24 mouse cellular contexts compared by ENCODE assay signal in genomic region chr15:101170413-101170980, GRCm38 (mm10). TPM values are rescaled to one million over a fixed set of nuclear protein-coding genes. Genes with fewer than 3 reads are reported as not detected.
DNase-seq lines count a peak whose midpoint lies in the region; ATAC-seq and TF ChIP-seq lines count a peak whose summit lies in the region.
"Had no signal": no experiment of that assay in that cellular context is flagged by ENCODE, and none has a peak within 500 bp of the region (broad histone marks: within the 10 kb centered on the region; RNA-seq: fewer than 3 reads in every experiment).

No protein-coding gene starts in this region.

- TF ChIP-seq POLR2A in limb, embryonic 14.5 days (IDR thresholded peaks at IDR 0.05; ENCODE audit: borderline replicate concordance, extremely low read depth, insufficient read depth, insufficient read length), result no peak

- no peaks in the 10 kb centered on the region for H3K9me3 ChIP-seq in limb, embryonic 14.5 days (ENCODE audit: control insufficient read depth, low read length)
- H3K9me3 ChIP-seq in limb, embryonic 10.5 days (replicated peaks), result no peaks in the 10 kb centered on the region
- no peaks in the 10 kb centered on the region for H3K9me3 ChIP-seq in liver, embryonic 13.5 days (replicated peaks)
- no peaks in the 10 kb centered on the region for H3K9me3 ChIP-seq in stomach, postnatal 0 days (ENCODE audit: control insufficient read depth, low read length)
- H3K9me3 ChIP-seq: embryonic facial prominence, embryonic 13.5 days; forebrain, embryonic 10.5 days; heart, embryonic 13.5 days; hindbrain, embryonic 15.5 days had no signal

- DNase-seq in limb, embryonic 14.5 days (ENCODE audit: low spot score), result peak; percentile 15
- no peak for DNase-seq in limb, embryonic 10.5 days (ENCODE audit: low spot score)
- DNase-seq in urinary bladder, postnatal 14 days (ENCODE audit: low spot score), result peak; percentile 55
- no peak for DNase-seq in urinary bladder, postnatal 10 days (ENCODE audit: low spot score)
- no peak for DNase-seq in liver, embryonic 13.5 days
- no peak for DNase-seq in stomach, postnatal 0 days (ENCODE audit: low spot score)
- DNase-seq in frontal cortex, adult 2 months (ENCODE audit: extremely low spot score in 1 of 2, low spot score in 1 of 2), result no peak
- DNase-seq in left cerebral cortex, postnatal 36 days (ENCODE audit: low spot score in 2 of 2), result no peak
- DNase-seq: adrenal gland, postnatal 14 days; cerebellum, adult 18-20 months; cerebellum, postnatal 25 days; gastrocnemius, postnatal 36 days; heart, adult 11 months; heart, postnatal 36 days had no signal

- WGBS in limb, embryonic 14.5 days, result 68% methylated on average over 10 of the region's 10 CpGs
- WGBS in limb, embryonic 10.5 days, result 77% methylated on average over 10 of the region's 10 CpGs
- 46% methylated on average over 10 of the region's 10 CpGs for WGBS in liver, embryonic 13.5 days (ENCODE audit: insufficient replicate concordance)
- WGBS in stomach, postnatal 0 days, result 74% methylated on average over 10 of the region's 10 CpGs

- no peaks in the 10 kb centered on the region for H3K36me3 ChIP-seq in limb, embryonic 14.5 days (ENCODE audit: control insufficient read depth, insufficient read depth, low read length)
- H3K36me3 ChIP-seq in limb, embryonic 10.5 days, result no peaks in the 10 kb centered on the region
- no peaks in the 10 kb centered on the region for H3K36me3 ChIP-seq in liver, embryonic 13.5 days
- no peaks in the 10 kb centered on the region for H3K36me3 ChIP-seq in stomach, postnatal 0 days (ENCODE audit: control insufficient read depth, insufficient read depth, low read length)
- H3K36me3 ChIP-seq: embryonic facial prominence, embryonic 13.5 days; forebrain, embryonic 10.5 days; G1E; heart, embryonic 13.5 days; hindbrain, embryonic 15.5 days had no signal

- no peak overlapping the region for H3K27ac ChIP-seq in limb, embryonic 14.5 days (replicated peaks; ENCODE audit: low read depth, low read length)
- no peak overlapping the region for H3K27ac ChIP-seq in limb, embryonic 10.5 days
- peak overlapping the region; percentile 13 for H3K27ac ChIP-seq in liver, embryonic 13.5 days
- 0 out of 2 replicates have a peak overlapping the region, but pooled peaks have one; percentile 69 for H3K27ac ChIP-seq in stomach, postnatal 0 days (replicated peaks)
- H3K27ac ChIP-seq: embryonic facial prominence, embryonic 13.5 days; forebrain, embryonic 10.5 days; heart, embryonic 13.5 days; hindbrain, embryonic 15.5 days had no signal

- TF ChIP-seq EP300 in stomach, postnatal 0 days (optimal IDR thresholded peaks at IDR 0.05), result no peak

- H3K4me3 ChIP-seq in limb, embryonic 14.5 days (replicated peaks; ENCODE audit: low read length), result no peak overlapping the region
- H3K4me3 ChIP-seq in limb, embryonic 10.5 days, result no peak overlapping the region
- H3K4me3 ChIP-seq in liver, embryonic 13.5 days (replicated peaks), result no peak overlapping the region
- H3K4me3 ChIP-seq in stomach, postnatal 0 days (ENCODE audit: low read depth, low read length), result no peak overlapping the region
- H3K4me3 ChIP-seq: embryonic facial prominence, embryonic 13.5 days; forebrain, embryonic 10.5 days; heart, embryonic 13.5 days; hindbrain, embryonic 15.5 days had no signal

- no peaks in the 10 kb centered on the region for H3K27me3 ChIP-seq in limb, embryonic 14.5 days (ENCODE audit: control insufficient read depth, insufficient read depth, low read length)
- H3K27me3 ChIP-seq in limb, embryonic 10.5 days (ENCODE audit: low read depth, poor library complexity, severe bottlenecking), result peaks cover 18% of the 10 kb centered on the region; the same call in 1 of the 2 replicates
- H3K27me3 ChIP-seq in liver, embryonic 13.5 days, result peaks cover 20% of the 10 kb centered on the region
- H3K27me3 ChIP-seq in stomach, postnatal 0 days (ENCODE audit: control insufficient read depth, insufficient read depth, low read length), result no peaks in the 10 kb centered on the region
- H3K27me3 ChIP-seq: hindbrain, embryonic 15.5 days had no signal

- peaks cover 13% of the 10 kb centered on the region for H3K4me1 ChIP-seq in limb, embryonic 14.5 days (ENCODE audit: control insufficient read depth, insufficient read depth, low read length)
- H3K4me1 ChIP-seq in limb, embryonic 10.5 days, result peaks cover 18% of the 10 kb centered on the region
- H3K4me1 ChIP-seq in liver, embryonic 13.5 days (replicated peaks), result peaks cover 50% of the 10 kb centered on the region
- H3K4me1 ChIP-seq in stomach, postnatal 0 days (replicated peaks; ENCODE audit: control insufficient read depth, insufficient read depth), result no peaks in the 10 kb centered on the region

- H3K9ac ChIP-seq in limb, embryonic 14.5 days (ENCODE audit: low read depth, low read length, severe bottlenecking), result no peak overlapping the region
- no peak overlapping the region for H3K9ac ChIP-seq in liver, embryonic 13.5 days
- H3K9ac ChIP-seq in stomach, postnatal 0 days (ENCODE audit: low read length), result no peak overlapping the region
- H3K9ac ChIP-seq: embryonic facial prominence, embryonic 13.5 days; heart, embryonic 13.5 days; hindbrain, embryonic 15.5 days had no signal

- TF ChIP-seq CTCF in stomach, postnatal 0 days (IDR thresholded peaks at IDR 0.05; ENCODE audit: low read depth), result no peak

- intact Hi-C loops in left cerebral cortex, postnatal 36 days (cut with DNase I), result no loop called here

- no peak for ATAC-seq in limb, embryonic 14.5 days (ENCODE audit: low FRiP score, low read depth)
- no peak for ATAC-seq in liver, embryonic 13.5 days (ENCODE audit: low read depth)
- no peak for ATAC-seq in stomach, postnatal 0 days (ENCODE audit: low FRiP score, low TSS enrichment)
- ATAC-seq: forebrain, embryonic 14.5 days had no signal

- H3K4me2 ChIP-seq in limb, embryonic 14.5 days (replicated peaks; ENCODE audit: low read depth, low read length, severe bottlenecking), result no peak overlapping the region
- no peak overlapping the region for H3K4me2 ChIP-seq in liver, embryonic 13.5 days
- no peak overlapping the region for H3K4me2 ChIP-seq in stomach, postnatal 0 days (replicated peaks; ENCODE audit: low read depth)
- H3K4me2 ChIP-seq: embryonic facial prominence, embryonic 13.5 days; heart, embryonic 13.5 days; hindbrain, embryonic 15.5 days had no signal

RNA-seq across cellular contexts. Expression of gene Acvr1b, which starts 3.4 kb away (rescaled TPM):
- 27.2 and 32.8 TPM in 2 replicates for polyA plus RNA-seq in limb, embryonic 14.5 days (2012; rRNA removed)
- 12.3 and 12.9 TPM in 2 replicates for polyA plus RNA-seq in limb, embryonic 14.5 days (2014; fragmentation: Nextera tagmentation; extraction: Ambion mirVana)
- 5.0 and 5.7 TPM in 2 replicates for polyA plus RNA-seq in limb, embryonic 10.5 days (2016; fragmentation: Nextera tagmentation; extraction: Ambion mirVana)
- 1.0 and 1.6 TPM in 2 replicates for polyA plus RNA-seq in liver, embryonic 13.5 days (2015; fragmentation: Nextera tagmentation; extraction: Ambion mirVana)
- polyA plus RNA-seq in stomach, postnatal 0 days (2015; fragmentation: Nextera tagmentation; extraction: Ambion mirVana), result 6.9 and 8.1 TPM in 2 replicates
- polyA plus RNA-seq in frontal cortex, adult 2 months (2012; rRNA removed), result 68.4 and 68.6 TPM in 2 replicates
- total RNA-seq in left cerebral cortex, postnatal 36 days (2021), result 100 to 1,000 TPM; 110 to 118 TPM
- polyA plus RNA-seq: G1E had no signal

RNA-seq across cellular contexts. Expression of gene Acvrl1, which starts 42.2 kb away (rescaled TPM):
- polyA plus RNA-seq in limb, embryonic 14.5 days (2012; rRNA removed), result 16.1 and 17.8 TPM in 2 replicates
- 8.2 and 10.2 TPM in 2 replicates for polyA plus RNA-seq in limb, embryonic 14.5 days (2014; fragmentation: Nextera tagmentation; extraction: Ambion mirVana)
- polyA plus RNA-seq in limb, embryonic 10.5 days (2016; fragmentation: Nextera tagmentation; extraction: Ambion mirVana), result 7.2 and 8.3 TPM in 2 replicates
- 1.2 and 1.3 TPM in 2 replicates for polyA plus RNA-seq in liver, embryonic 13.5 days (2015; fragmentation: Nextera tagmentation; extraction: Ambion mirVana)
- 13.5 and 15.2 TPM in 2 replicates for polyA plus RNA-seq in stomach, postnatal 0 days (2015; fragmentation: Nextera tagmentation; extraction: Ambion mirVana)
- 20.7 and 22.4 TPM in 2 replicates for polyA plus RNA-seq in frontal cortex, adult 2 months (2012; rRNA removed)
- total RNA-seq in left cerebral cortex, postnatal 36 days (2021), result 10 to 100 TPM; 13.2 to 16.7 TPM

RNA-seq across cellular contexts. Expression of gene Grasp, which starts 53.5 kb away (rescaled TPM):
- polyA plus RNA-seq in limb, embryonic 14.5 days (2012; rRNA removed), result 20.5 and 25.8 TPM in 2 replicates
- 7.4 and 7.5 TPM in 2 replicates for polyA plus RNA-seq in limb, embryonic 14.5 days (2014; fragmentation: Nextera tagmentation; extraction: Ambion mirVana)
- polyA plus RNA-seq in limb, embryonic 10.5 days (2016; fragmentation: Nextera tagmentation; extraction: Ambion mirVana), result 5.4 and 6.9 TPM in 2 replicates
- polyA plus RNA-seq in liver, embryonic 13.5 days (2015; fragmentation: Nextera tagmentation; extraction: Ambion mirVana), result 0.29 and 0.44 TPM in 2 replicates
- 2.0 TPM in 2 replicates for polyA plus RNA-seq in stomach, postnatal 0 days (2015; fragmentation: Nextera tagmentation; extraction: Ambion mirVana)
- polyA plus RNA-seq in frontal cortex, adult 2 months (2012; rRNA removed), result 43.9 and 53.5 TPM in 2 replicates
- 10 to 100 TPM; 76.3 to 89.5 TPM for total RNA-seq in left cerebral cortex, postnatal 36 days (2021)

RNA-seq across cellular contexts. Expression of gene Ankrd33, which starts 54.9 kb away (rescaled TPM):
- not detected in 2 replicates for polyA plus RNA-seq in limb, embryonic 14.5 days (2012; rRNA removed)
- polyA plus RNA-seq in limb, embryonic 14.5 days (2014; fragmentation: Nextera tagmentation; extraction: Ambion mirVana), result not detected in 2 replicates
- not detected in 2 replicates for polyA plus RNA-seq in limb, embryonic 10.5 days (2016; fragmentation: Nextera tagmentation; extraction: Ambion mirVana)
- polyA plus RNA-seq in liver, embryonic 13.5 days (2015; fragmentation: Nextera tagmentation; extraction: Ambion mirVana), result not detected in 2 replicates
- polyA plus RNA-seq in stomach, postnatal 0 days (2015; fragmentation: Nextera tagmentation; extraction: Ambion mirVana), result not detected in 2 replicates
- polyA plus RNA-seq in frontal cortex, adult 2 months (2012; rRNA removed), result not detected in 2 replicates
- under 1 TPM in 1 of 2 experiments, not detected in 1; 0.27 TPM for total RNA-seq in left cerebral cortex, postnatal 36 days (2021)
- total RNA-seq: adrenal gland, postnatal 14 days; G1E; gastrocnemius, adult 8-10 months; gastrocnemius, postnatal 36 days; heart, postnatal 36 days had no signal
- polyA plus RNA-seq: cortical plate, adult 2 months; embryonic facial prominence, embryonic 13.5 days; forebrain, embryonic 10.5 days; forebrain, embryonic 14.5 days; G1E; heart, embryonic 13.5 days; heart, postnatal 0 days; hindbrain, embryonic 11.5 days; hindbrain, embryonic 15.5 days had no signal

Comparison
In these comparisons a context has a peak if more than half of its experiments do, and no peak if none do; other contexts are left out.
1. DNase-seq: peak in limb, embryonic 14.5 days (single experiment) and urinary bladder, postnatal 14 days (single experiment); none in limb, embryonic 10.5 days (single experiment), urinary bladder, postnatal 10 days (single experiment), liver, embryonic 13.5 days (single experiment), stomach, postnatal 0 days (single experiment), frontal cortex, adult 2 months (0 of 2) and left cerebral cortex, postnatal 36 days (0 of 2).
2. H3K27ac ChIP-seq: peak in liver, embryonic 13.5 days (single experiment) and stomach, postnatal 0 days (single experiment); none in limb, embryonic 14.5 days (single experiment) and limb, embryonic 10.5 days (single experiment).